Comparison of ENCODE assay signal across 8 mouse cellular contexts in genomic region chr4:155150276-155151113, GRCm38 (mm10).
A peak's percentile ranks its signal among the peaks of the same experiment; 100 is the strongest.
DNase-seq lines count a peak whose midpoint lies in the region; ATAC-seq lines count a peak whose summit lies in the region.

No protein-coding gene starts in this region.

- H3K4me1 ChIP-seq in erythroblast, embryonic 14.5 days (ENCODE audit: control insufficient read depth), result peaks cover 14% of the 10 kb centered on the region
- H3K4me1 ChIP-seq in embryonic facial prominence, embryonic 12.5 days, result peaks cover 42% of the 10 kb centered on the region
- H3K4me1 ChIP-seq in heart, embryonic 12.5 days (replicated peaks), result peaks cover 55% of the 10 kb centered on the region
- H3K4me1 ChIP-seq in kidney, embryonic 15.5 days, result peaks cover 54% of the 10 kb centered on the region
- H3K4me1 ChIP-seq in liver, embryonic 16.5 days (ENCODE audit: control insufficient read depth, low read depth, low read length), result peaks cover 20% of the 10 kb centered on the region
- peaks cover 19% of the 10 kb centered on the region for H3K4me1 ChIP-seq in neural tube, embryonic 11.5 days (ENCODE audit: control insufficient read depth, insufficient read depth, low read length)
- peaks cover 48% of the 10 kb centered on the region for H3K4me1 ChIP-seq in stomach, embryonic 15.5 days

- peak; percentile 85 for DNase-seq in neural tube, embryonic 11.5 days (ENCODE audit: low spot score)

- H3K9me3 ChIP-seq in erythroblast, embryonic 14.5 days (ENCODE audit: control insufficient read depth, low read length), result no peaks in the 10 kb centered on the region
- no peaks in the 10 kb centered on the region for H3K9me3 ChIP-seq in embryonic facial prominence, embryonic 12.5 days
- H3K9me3 ChIP-seq in heart, embryonic 12.5 days (replicated peaks), result no peaks in the 10 kb centered on the region
- H3K9me3 ChIP-seq in kidney, embryonic 15.5 days (replicated peaks), result no peaks in the 10 kb centered on the region
- no peaks in the 10 kb centered on the region for H3K9me3 ChIP-seq in liver, embryonic 16.5 days (replicated peaks; ENCODE audit: control insufficient read depth, low read length)
- no peaks in the 10 kb centered on the region for H3K9me3 ChIP-seq in neural tube, embryonic 11.5 days (ENCODE audit: control insufficient read depth, low read length)
- no peaks in the 10 kb centered on the region for H3K9me3 ChIP-seq in stomach, embryonic 15.5 days

- peak overlapping the region; percentile 86 for H3K27ac ChIP-seq in embryonic facial prominence, embryonic 12.5 days
- peak overlapping the region; percentile 82 for H3K27ac ChIP-seq in heart, embryonic 12.5 days (ENCODE audit: poor library complexity, severe bottlenecking)
- H3K27ac ChIP-seq in kidney, embryonic 15.5 days, result peak overlapping the region; percentile 88
- peak overlapping the region; percentile 30 for H3K27ac ChIP-seq in liver, embryonic 16.5 days (ENCODE audit: low read length)
- H3K27ac ChIP-seq in neural tube, embryonic 11.5 days (ENCODE audit: low read depth, low read length), result peak overlapping the region; percentile 44; the same call in 1 of the 2 replicates
- H3K27ac ChIP-seq in stomach, embryonic 15.5 days, result peak overlapping the region; percentile 96

- peaks cover 37% of the 10 kb centered on the region for H3K27me3 ChIP-seq in erythroblast, embryonic 14.5 days (ENCODE audit: control insufficient read depth)
- H3K27me3 ChIP-seq in embryonic facial prominence, embryonic 12.5 days, result no peaks in the 10 kb centered on the region
- no peaks in the 10 kb centered on the region for H3K27me3 ChIP-seq in heart, embryonic 12.5 days (replicated peaks)
- H3K27me3 ChIP-seq in kidney, embryonic 15.5 days, result no peaks in the 10 kb centered on the region
- peaks cover 10% of the 10 kb centered on the region for H3K27me3 ChIP-seq in liver, embryonic 16.5 days (ENCODE audit: control insufficient read depth, insufficient read depth, low read depth, low read length)
- H3K27me3 ChIP-seq in neural tube, embryonic 11.5 days (ENCODE audit: control insufficient read depth, insufficient read depth, low read length), result no peaks in the 10 kb centered on the region
- H3K27me3 ChIP-seq in stomach, embryonic 15.5 days (replicated peaks), result no peaks in the 10 kb centered on the region

- H3K4me2 ChIP-seq in embryonic facial prominence, embryonic 12.5 days (replicated peaks), result peak overlapping the region; percentile 80
- H3K4me2 ChIP-seq in heart, embryonic 12.5 days, result peak overlapping the region; percentile 93
- H3K4me2 ChIP-seq in kidney, embryonic 15.5 days, result peak overlapping the region; percentile 89
- H3K4me2 ChIP-seq in liver, embryonic 16.5 days (ENCODE audit: low read depth, low read length), result peak overlapping the region; percentile 68
- H3K4me2 ChIP-seq in neural tube, embryonic 11.5 days (ENCODE audit: low read depth), result peak overlapping the region; percentile 88
- H3K4me2 ChIP-seq in stomach, embryonic 15.5 days, result peak overlapping the region; percentile 93

- ATAC-seq in erythroblast, adult 5-6 weeks (replicated peaks; ENCODE audit: low FRiP score, poor library complexity, severe bottlenecking), result no peak
- peak; percentile 70 for ATAC-seq in embryonic facial prominence, embryonic 12.5 days (ENCODE audit: insufficient number of reproducible peaks, insufficient read depth, low FRiP score, low TSS enrichment)
- ATAC-seq in heart, embryonic 12.5 days (ENCODE audit: insufficient number of reproducible peaks, low FRiP score), result peak; percentile 77
- ATAC-seq in kidney, embryonic 15.5 days (replicated peaks; ENCODE audit: low FRiP score), result peak; percentile 80
- ATAC-seq in liver, embryonic 16.5 days (ENCODE audit: low read depth), result peak; percentile 81
- ATAC-seq in neural tube, embryonic 11.5 days (ENCODE audit: insufficient read depth, low FRiP score, low TSS enrichment), result peak; percentile 86
- peak; percentile 83 for ATAC-seq in stomach, embryonic 15.5 days (ENCODE audit: insufficient read depth, low FRiP score, low read depth)

- H3K4me3 ChIP-seq in erythroblast, embryonic 14.5 days (replicated peaks), result peak overlapping the region; percentile 40
- H3K4me3 ChIP-seq in embryonic facial prominence, embryonic 12.5 days, result peak overlapping the region; percentile 44
- H3K4me3 ChIP-seq in heart, embryonic 12.5 days, result peak overlapping the region; percentile 57
- H3K4me3 ChIP-seq in kidney, embryonic 15.5 days (replicated peaks), result peak overlapping the region; percentile 51
- peak overlapping the region; percentile 56 for H3K4me3 ChIP-seq in liver, embryonic 16.5 days (ENCODE audit: low read depth, low read length)
- H3K4me3 ChIP-seq in neural tube, embryonic 11.5 days (ENCODE audit: low read depth, low read length), result peak overlapping the region; percentile 37
- peak overlapping the region; percentile 54 for H3K4me3 ChIP-seq in stomach, embryonic 15.5 days (replicated peaks)

- 5% methylated on average over 73 of the region's 73 CpGs for WGBS in embryonic facial prominence, embryonic 12.5 days
- 5% methylated on average over 66 of the region's 73 CpGs for WGBS in heart, embryonic 12.5 days
- 3% methylated on average over 73 of the region's 73 CpGs for WGBS in kidney, embryonic 15.5 days
- WGBS in liver, embryonic 16.5 days (ENCODE audit: insufficient replicate concordance), result 3% methylated on average over 72 of the region's 73 CpGs
- WGBS in neural tube, embryonic 11.5 days, result 6% methylated on average over 69 of the region's 73 CpGs
- WGBS in stomach, embryonic 15.5 days, result 4% methylated on average over 60 of the region's 73 CpGs

- peaks cover 5% of the 10 kb centered on the region; the same call in 1 of the 2 replicates for H3K36me3 ChIP-seq in erythroblast, embryonic 14.5 days (ENCODE audit: control insufficient read depth)
- peaks cover 17% of the 10 kb centered on the region for H3K36me3 ChIP-seq in embryonic facial prominence, embryonic 12.5 days
- peaks cover 24% of the 10 kb centered on the region for H3K36me3 ChIP-seq in heart, embryonic 12.5 days
- H3K36me3 ChIP-seq in kidney, embryonic 15.5 days, result peaks cover 23% of the 10 kb centered on the region
- no peaks in the 10 kb centered on the region for H3K36me3 ChIP-seq in liver, embryonic 16.5 days (ENCODE audit: control insufficient read depth, insufficient read depth)
- H3K36me3 ChIP-seq in neural tube, embryonic 11.5 days (ENCODE audit: control insufficient read depth, insufficient read depth, low read length), result 0 out of 2 replicates have a peak, but pooled peaks cover 4% of the 10 kb centered on the region
- 0 out of 2 replicates have a peak, but pooled peaks cover 2% of the 10 kb centered on the region for H3K36me3 ChIP-seq in stomach, embryonic 15.5 days

- peak overlapping the region; percentile 66 for H3K9ac ChIP-seq in embryonic facial prominence, embryonic 12.5 days
- H3K9ac ChIP-seq in heart, embryonic 12.5 days, result peak overlapping the region; percentile 85
- peak overlapping the region; percentile 62 for H3K9ac ChIP-seq in kidney, embryonic 15.5 days
- peak overlapping the region; percentile 51 for H3K9ac ChIP-seq in liver, embryonic 16.5 days (ENCODE audit: low read depth, low read length)
- peak overlapping the region; percentile 63 for H3K9ac ChIP-seq in neural tube, embryonic 11.5 days (ENCODE audit: low read length)
- H3K9ac ChIP-seq in stomach, embryonic 15.5 days, result peak overlapping the region; percentile 65

Comparison
In these comparisons a context has a peak if more than half of its experiments do, and no peak if none do; other contexts are left out.
1. H3K27ac ChIP-seq: peak in every context shown above with its lines; median percentile 96 in stomach, embryonic 15.5 days; 88 in kidney, embryonic 15.5 days; 86 in embryonic facial prominence, embryonic 12.5 days; 82 in heart, embryonic 12.5 days; 44 in neural tube, embryonic 11.5 days; 30 in liver, embryonic 16.5 days.